Mouse (Mus musculus) cerebellum, postnatal 4 days (tissue): ENCODE data around the gene Foxp1.

Experiments used
- DNase-seq, 2 experiments: peaks; one replicate each; pipeline ENCODE4 v3.0.0; 2022; ENCODE audit warnings: low spot score in 2 of 2, mixed read lengths in 1 of 2

Foxp1 gene

GRCm38 (mm10) chr6:99330169-99330568 lies 192.4 kb downstream of the Foxp1 start:
- DNase-seq = no peak

GRCm38 (mm10) chr6:99328634-99329033 lies 193.9 kb downstream of the Foxp1 start:
- DNase-seq = no peak

- no peak for DNase-seq
These were observed 194.4 kb downstream of the Foxp1 start for GRCm38 (mm10) chr6:99328146-99328545.

- DNase-seq = peak in 1 of 2 experiments; percentile 6
These were observed 194.8 kb downstream of the Foxp1 start for GRCm38 (mm10) chr6:99327721-99328120.

- no peak for DNase-seq
These were observed 196.6 kb downstream of the Foxp1 start for GRCm38 (mm10) chr6:99325881-99326280.

GRCm38 (mm10) chr6:99325461-99325860 lies 197.1 kb downstream of the Foxp1 start:
- no peak for DNase-seq

GRCm38 (mm10) chr6:99322132-99322904 lies 200.2 kb downstream of the Foxp1 start:
- DNase-seq = no peak

GRCm38 (mm10) chr6:99320444-99320843 lies 202.1 kb downstream of the Foxp1 start:
- DNase-seq = no peak

- no peak for DNase-seq
These were observed 202.8 kb downstream of the Foxp1 start for GRCm38 (mm10) chr6:99319415-99320405.

- DNase-seq = no peak
These were observed 207.8 kb downstream of the Foxp1 start for GRCm38 (mm10) chr6:99314746-99315145.

GRCm38 (mm10) chr6:99310529-99310928 lies 212.0 kb downstream of the Foxp1 start:
- DNase-seq = no peak

GRCm38 (mm10) chr6:99310171-99310500 lies 212.4 kb downstream of the Foxp1 start:
- DNase-seq = no peak

- DNase-seq = no peak
These were observed 212.9 kb downstream of the Foxp1 start for GRCm38 (mm10) chr6:99309466-99310170.

GRCm38 (mm10) chr6:99305751-99306150 lies 216.8 kb downstream of the Foxp1 start:
- DNase-seq = no peak

- no peak for DNase-seq
These were observed 217.3 kb downstream of the Foxp1 start for GRCm38 (mm10) chr6:99305236-99305635.

- no peak for DNase-seq
These were observed 219.7 kb downstream of the Foxp1 start for GRCm38 (mm10) chr6:99302662-99303435.

GRCm38 (mm10) chr6:99301923-99302322 lies 220.6 kb downstream of the Foxp1 start:
- no peak for DNase-seq

- no peak for DNase-seq
These were observed 222.3 kb downstream of the Foxp1 start for GRCm38 (mm10) chr6:99300235-99300634.

GRCm38 (mm10) chr6:99299196-99299595 lies 223.3 kb downstream of the Foxp1 start:
- no peak for DNase-seq

- no peak for DNase-seq
These were observed 225.0 kb downstream of the Foxp1 start for GRCm38 (mm10) chr6:99297535-99297934.

GRCm38 (mm10) chr6:99295495-99295894 lies 227.0 kb downstream of the Foxp1 start:
- DNase-seq = no peak
